Comparison of ENCODE assay signal across 8 mouse cellular contexts in the genomic region with DNA sequence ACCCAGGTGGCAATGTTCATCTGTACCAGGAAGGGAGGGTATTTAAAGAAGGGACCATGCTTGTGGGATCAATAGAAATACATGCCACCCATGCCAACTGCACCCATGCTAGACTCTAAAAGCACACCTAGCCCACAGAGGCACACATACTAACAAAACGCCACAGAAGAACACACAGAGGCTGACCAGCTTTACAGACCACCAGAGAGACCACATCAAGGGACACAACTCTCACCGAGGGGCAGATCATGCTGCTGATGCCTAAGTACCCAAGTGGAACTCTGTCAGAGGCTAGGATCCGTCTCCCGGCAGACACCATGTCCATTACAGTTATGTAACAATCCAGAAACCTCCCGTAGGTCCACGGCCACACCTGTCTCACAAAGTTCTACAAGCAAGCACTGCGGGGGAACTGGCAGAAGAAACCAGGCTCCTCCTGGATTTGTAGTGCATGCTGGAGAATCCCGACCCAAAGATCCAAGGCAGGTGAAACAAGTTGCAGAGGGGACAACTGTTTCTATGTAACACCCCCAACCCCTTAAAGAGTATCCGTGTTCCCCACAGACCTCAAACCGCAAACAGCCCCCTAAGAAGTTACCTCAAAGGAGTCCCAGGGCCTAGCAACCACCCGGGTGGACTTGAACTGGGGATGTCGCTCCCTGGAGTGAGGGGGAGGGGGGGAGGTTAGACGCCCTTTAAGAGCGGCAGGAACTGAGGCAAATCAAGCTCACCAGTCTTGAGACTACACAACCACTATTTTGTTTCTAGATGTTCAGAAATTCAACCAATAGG. TPM values are rescaled to one million over a fixed set of nuclear protein-coding genes. Genes with fewer than 3 reads are reported as not detected.
A peak's percentile ranks its signal among the peaks of the same experiment; 100 is the strongest.
DNase-seq lines count a peak whose midpoint lies in the region; ATAC-seq and TF ChIP-seq lines count a peak whose summit lies in the region.

No protein-coding gene starts in this region.

- no peaks in the 10 kb centered on the region for H3K9me3 ChIP-seq in heart, embryonic 11.5 days (replicated peaks; ENCODE audit: control insufficient read depth, low read length)
- no peaks in the 10 kb centered on the region for H3K9me3 ChIP-seq in G1E (replicated peaks)
- no peaks in the 10 kb centered on the region for H3K9me3 ChIP-seq in hindbrain, embryonic 10.5 days
- no peaks in the 10 kb centered on the region for H3K9me3 ChIP-seq in liver, postnatal 0 days (ENCODE audit: low read length)

- H3K4me1 ChIP-seq in heart, embryonic 11.5 days (ENCODE audit: control insufficient read depth, insufficient read depth, low read length): peaks cover 40% of the 10 kb centered on the region
- H3K4me1 ChIP-seq in G1E (ENCODE audit: insufficient read depth, low read depth, low read length): peaks cover 52% of the 10 kb centered on the region
- H3K4me1 ChIP-seq in hindbrain, embryonic 10.5 days (replicated peaks): peaks cover 74% of the 10 kb centered on the region
- H3K4me1 ChIP-seq in liver, postnatal 0 days (ENCODE audit: insufficient read depth): peaks cover 40% of the 10 kb centered on the region

- no peak for DNase-seq in heart, adult 8-10 months (ENCODE audit: low spot score)
- DNase-seq in G1E (ENCODE audit: low spot score): peak; percentile 33
- no peak for DNase-seq in hindbrain, embryonic 10.5 days (ENCODE audit: low spot score)
- DNase-seq in liver, postnatal 0 days: no peak
- DNase-seq in adrenal gland, postnatal 36 days: no peak
- DNase-seq in gastrocnemius, postnatal 4 days (ENCODE audit: low spot score in 2 of 2): no peak
- DNase-seq in spleen, adult 18-20 months: no peak

- no peak for ATAC-seq in heart, embryonic 11.5 days (replicated peaks; ENCODE audit: insufficient number of reproducible peaks, low FRiP score, low TSS enrichment)
- ATAC-seq in G1E (ENCODE audit: extremely low read depth, insufficient number of reproducible peaks, low FRiP score, poor library complexity, severe bottlenecking): no peak
- ATAC-seq in liver, postnatal 0 days: no peak

- peak overlapping the region; percentile 77 for H3K4me2 ChIP-seq in heart, embryonic 11.5 days
- peak overlapping the region; percentile 96 for H3K4me2 ChIP-seq in liver, postnatal 0 days (ENCODE audit: low read depth, low read length)

- TF ChIP-seq EP300 in liver, postnatal 0 days (IDR thresholded peaks at IDR 0.05; ENCODE audit: low read depth): no peak

- peak overlapping the region; percentile 93 for H3K4me3 ChIP-seq in heart, embryonic 11.5 days (ENCODE audit: low read depth, low read length)
- H3K4me3 ChIP-seq in G1E (ENCODE audit: low read depth, low read length): peak overlapping the region; percentile 91
- H3K4me3 ChIP-seq in hindbrain, embryonic 10.5 days: peak overlapping the region; percentile 97
- H3K4me3 ChIP-seq in liver, postnatal 0 days (ENCODE audit: low read depth, low read length): peak overlapping the region; percentile 93

- no peak overlapping the region for H3K27ac ChIP-seq in heart, embryonic 11.5 days (ENCODE audit: low read depth, low read length)
- H3K27ac ChIP-seq in hindbrain, embryonic 10.5 days: peak overlapping the region; percentile 45; the same call in 1 of the 2 replicates
- no peak overlapping the region for H3K27ac ChIP-seq in liver, postnatal 0 days (ENCODE audit: low read depth)

- TF ChIP-seq CTCF in G1E (IDR thresholded peaks at IDR 0.05; ENCODE audit: low read depth, low read length): no peak
- no peak for TF ChIP-seq CTCF in liver, postnatal 0 days (IDR thresholded peaks at IDR 0.05; ENCODE audit: low read depth)

- no peaks in the 10 kb centered on the region for H3K27me3 ChIP-seq in heart, embryonic 11.5 days (ENCODE audit: control insufficient read depth, insufficient read depth, low read length)
- H3K27me3 ChIP-seq in G1E (ENCODE audit: insufficient read depth, low read length): no peaks in the 10 kb centered on the region
- H3K27me3 ChIP-seq in hindbrain, embryonic 10.5 days (ENCODE audit: insufficient read depth, poor library complexity, severe bottlenecking): no peaks in the 10 kb centered on the region
- no peaks in the 10 kb centered on the region for H3K27me3 ChIP-seq in liver, postnatal 0 days (ENCODE audit: insufficient read depth, low read length)

- no peaks in the 10 kb centered on the region for H3K36me3 ChIP-seq in heart, embryonic 11.5 days (ENCODE audit: control insufficient read depth, insufficient read depth, low read length)
- H3K36me3 ChIP-seq in G1E (replicated peaks): peaks cover 51% of the 10 kb centered on the region
- H3K36me3 ChIP-seq in hindbrain, embryonic 10.5 days: peaks cover 24% of the 10 kb centered on the region
- H3K36me3 ChIP-seq in liver, postnatal 0 days (replicated peaks; ENCODE audit: insufficient read depth, low read length): peaks cover 6% of the 10 kb centered on the region

- WGBS in heart, embryonic 11.5 days (ENCODE audit: insufficient replicate concordance): 24% methylated on average over 14 of the region's 14 CpGs
- WGBS in hindbrain, embryonic 10.5 days: 27% methylated on average over 14 of the region's 14 CpGs
- WGBS in liver, postnatal 0 days (ENCODE audit: insufficient replicate concordance): 22% methylated on average over 14 of the region's 14 CpGs

- peak overlapping the region; percentile 44 for H3K9ac ChIP-seq in heart, embryonic 11.5 days (ENCODE audit: low read depth, low read length)
- H3K9ac ChIP-seq in liver, postnatal 0 days (replicated peaks): peak overlapping the region; percentile 75

RNA-seq across cellular contexts. Expression of a gene that starts 1.2 kb away (rescaled TPM):
- polyA plus RNA-seq in heart, embryonic 11.5 days (2014; fragmentation: Nextera tagmentation; extraction: Ambion mirVana): 78.5 and 87.8 TPM in 2 replicates
- total RNA-seq in heart, adult 8-10 months (2022): 10 to 100 TPM; 43.6 to 51.5 (median 47.4) TPM
- total RNA-seq in G1E (2014; fragmentation: Nextera tagmentation) (152 and 180 TPM in 2 replicates), G1E (2017) (219 and 231 TPM in 2 replicates)
- polyA plus RNA-seq in G1E (2012): 144 and 175 TPM in 2 replicates
- polyA plus RNA-seq in hindbrain, embryonic 10.5 days (2016; fragmentation: Nextera tagmentation; extraction: Ambion mirVana): 98.7 and 141 TPM in 2 replicates
- 46.0 and 47.5 TPM in 2 replicates for polyA plus RNA-seq in liver, postnatal 0 days (2015; fragmentation: Nextera tagmentation; extraction: Ambion mirVana)
- 10 to 100 TPM; 83.1 to 94.4 TPM for total RNA-seq in adrenal gland, postnatal 36 days (2021)
- total RNA-seq in gastrocnemius, postnatal 4 days (2021): 10 to 100 TPM; 49.5 to 50.7 TPM

RNA-seq across cellular contexts. Expression of a gene that starts 2.1 kb away (rescaled TPM):
- polyA plus RNA-seq in heart, embryonic 11.5 days (2014; fragmentation: Nextera tagmentation; extraction: Ambion mirVana): 4.7 and 5.1 TPM in 2 replicates
- 10 to 100 TPM; 10.6 to 14.1 (median 11.9) TPM for total RNA-seq in heart, adult 8-10 months (2022)
- 9.9 and 10.3 TPM in 2 replicates for total RNA-seq in G1E (2014; fragmentation: Nextera tagmentation)
- 8.4 and 9.5 TPM in 2 replicates for total RNA-seq in G1E (2017)
- 7.7 and 8.0 TPM in 2 replicates for polyA plus RNA-seq in G1E (2012)
- polyA plus RNA-seq in hindbrain, embryonic 10.5 days (2016; fragmentation: Nextera tagmentation; extraction: Ambion mirVana): 4.8 TPM in 2 replicates
- 1.9 and 2.4 TPM in 2 replicates for polyA plus RNA-seq in liver, postnatal 0 days (2015; fragmentation: Nextera tagmentation; extraction: Ambion mirVana)
- 10 to 100 TPM; 23.2 to 25.3 TPM for total RNA-seq in adrenal gland, postnatal 36 days (2021)
- 10 to 100 TPM; 19.0 to 21.9 TPM for total RNA-seq in gastrocnemius, postnatal 4 days (2021)
